Mouse (Mus musculus) kidney, adult 2 months (tissue): ENCODE results near the gene Ccdc151. TPM values are rescaled to one million over a fixed set of nuclear protein-coding genes. Genes with fewer than 3 reads are reported as not detected.

Experiments used
- DNase-seq: peaks from one replicate; pipeline ENCODE4 v3.0.0; 2021
- H3K27ac ChIP-seq: fragments of 200-500 bp; 2 replicates; pipeline ENCODE4 v1.5.1; 2012; ENCODE audit warnings: low read depth, low read length, control low read depth, inconsistent platforms; ENCODE audit not compliant: insufficient read depth
- H3K27me3 ChIP-seq: fragments of 200-500 bp; replicated peaks from 2 replicates; pipeline ENCODE4 v1.6.1; 2012; ENCODE audit warnings: mild to moderate bottlenecking, moderate library complexity, low read length, inconsistent platforms; ENCODE audit not compliant: control insufficient read depth, insufficient read depth
- H3K36me3 ChIP-seq: fragments of 200-500 bp; 2 replicates; pipeline ENCODE4 v1.6.1; 2012; ENCODE audit warnings: mild to moderate bottlenecking, moderate library complexity, low read length, inconsistent platforms; ENCODE audit not compliant: control insufficient read depth, insufficient read depth
- H3K4me1 ChIP-seq: fragments of 200-500 bp; 2 replicates; pipeline ENCODE4 v1.6.1; 2011; ENCODE audit warnings: low read length; ENCODE audit not compliant: control insufficient read depth, insufficient read depth
- H3K4me3 ChIP-seq: fragments of 200-500 bp; 2 replicates; pipeline ENCODE4 v1.5.1; 2011; ENCODE audit warnings: mild to moderate bottlenecking, low read depth, low read length, control low read depth; ENCODE audit not compliant: insufficient read depth
- CTCF ChIP-seq: fragments of 200-500 bp; conservative IDR thresholded peaks from 2 replicates; pipeline ENCODE4 v1.5.1; 2011; ENCODE audit warnings: low read depth, mild to moderate bottlenecking, control low read depth, low read length, moderate library complexity, mixed read lengths; ENCODE audit not compliant: insufficient read depth, insufficient read length
- POLR2A ChIP-seq: fragments of 200-500 bp; IDR thresholded peaks from one replicate; pipeline ENCODE4 v1.6.1; 2011; ENCODE audit warnings: low read depth, low read length, control low read depth
- WGBS: fragments of 180-500 bp; shearing (Covaris S2); methylation state at CpG from one replicate; pipeline ENCODE4 v1.1.7; 2018; 5-methylcytosine and 5-hydroxymethylcytosine counted together
- polyA plus RNA-seq: library from polyadenylated mRNA; depleted of rRNA; stranded (reverse); fragments of >200 nt; gene quantifications from 2 replicates; pipeline ENCODE4 v1.2.3, GENCODE M21; 2012; rRNA removed

Gene Ccdc151
- 2.5 and 2.9 TPM in 2 replicates for polyA plus RNA-seq

GRCm38 (mm10) chr9:22002194-22003162, at the start of gene Ccdc151, which contains the start of gene Prkcsh:
TSS of gene Ccdc151 (minus strand) at chr9:22002634.
TSS of gene Prkcsh (plus strand) at chr9:22002806.
- no peaks in the 10 kb centered on the region for H3K27me3 ChIP-seq
- peak within 1 kb of the TSS; percentile 19; the same call in 1 of the 2 replicates for H3K27ac ChIP-seq
- no peaks in the 10 kb centered on the region for H3K36me3 ChIP-seq
- TF ChIP-seq POLR2A (no peak), CTCF (no peak)
- peak; percentile 100 for DNase-seq
- H3K4me3 ChIP-seq: peak within 1 kb of the TSS; percentile 80
- 6% methylated on average over 57 of the region's 57 CpGs for WGBS
- peaks cover 5% of the 10 kb centered on the region for H3K4me1 ChIP-seq

GRCm38 (mm10) chr9:22051958-22052254, 49.5 kb upstream of the Ccdc151 start, which contains the start of gene Elavl3:
TSS of gene Elavl3 (minus strand) at chr9:22052023.
- Histone ChIP-seq H3K4me3 (0 out of 2 replicates have a peak within 1 kb of the TSS, but pooled peaks have one; percentile 7), H3K4me1 (no peaks in the 10 kb centered on the region; the same call in 1 of the 2 replicates), H3K27ac (no peak within 1 kb of the TSS), H3K27me3 (peaks cover 4% of the 10 kb centered on the region), H3K36me3 (no peaks in the 10 kb centered on the region)
- WGBS: 3% methylated on average over 27 of the region's 28 CpGs
- TF ChIP-seq CTCF (no peak), POLR2A (no peak)
- DNase-seq: no peak

DNA sequence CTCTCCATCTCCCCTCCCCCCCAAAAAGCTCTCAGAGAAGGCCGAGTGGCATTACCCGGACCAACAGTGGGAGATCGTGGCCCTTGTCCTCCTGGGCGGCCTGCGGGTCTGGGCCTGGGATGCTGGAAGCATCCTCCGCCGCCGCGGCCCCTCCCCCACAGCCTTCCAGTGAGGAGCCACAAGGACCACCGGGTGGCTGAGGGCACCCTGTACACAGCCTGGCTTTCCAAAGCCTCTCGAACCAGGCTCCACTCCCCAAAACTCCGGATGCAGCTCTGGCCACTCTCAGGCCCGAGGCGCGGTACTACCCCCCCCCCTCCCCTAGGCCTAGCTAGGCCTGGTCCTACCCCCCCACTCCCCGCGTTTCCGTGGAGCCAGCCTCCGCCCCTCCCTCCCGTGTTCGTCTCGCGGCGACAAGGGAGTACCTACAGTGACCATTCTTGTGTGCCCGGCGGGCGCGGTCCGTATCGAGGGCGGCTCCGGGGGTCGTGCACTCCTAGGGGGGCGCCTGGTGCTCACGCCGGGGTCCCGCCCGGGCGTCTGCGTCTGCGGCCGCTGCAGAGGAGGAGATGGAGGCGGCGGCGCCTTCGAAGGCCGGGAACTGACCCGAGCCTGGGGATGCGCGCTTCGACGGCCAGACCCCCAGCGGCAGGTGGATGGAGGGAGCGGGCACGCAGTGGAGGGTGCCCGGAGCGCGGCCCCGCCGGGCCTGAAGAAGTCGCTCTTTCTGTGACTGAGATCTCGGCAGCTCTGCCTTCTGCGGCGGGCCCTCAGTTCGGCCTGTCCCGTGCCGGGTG, 48.9 kb upstream of the Ccdc151 start:
- Histone ChIP-seq H3K4me1 (no peaks in the 10 kb centered on the region; the same call in 1 of the 2 replicates), H3K4me3 (0 out of 2 replicates have a peak overlapping the region, but pooled peaks have one; percentile 7), H3K27ac (no peak overlapping the region), H3K27me3 (peaks cover 4% of the 10 kb centered on the region), H3K36me3 (no peaks in the 10 kb centered on the region)
- 2% methylated on average over 66 of the region's 67 CpGs for WGBS
- TF ChIP-seq POLR2A (no peak), CTCF (no peak)
- DNase-seq: no peak

GRCm38 (mm10) chr9:22050351-22050889, 48.0 kb upstream of the Ccdc151 start:
- Histone ChIP-seq H3K27ac (no peak overlapping the region), H3K4me3 (0 out of 2 replicates have a peak overlapping the region, but pooled peaks have one; percentile 7), H3K36me3 (no peaks in the 10 kb centered on the region), H3K27me3 (peaks cover 4% of the 10 kb centered on the region), H3K4me1 (no peaks in the 10 kb centered on the region)
- DNase-seq: peak; percentile 63
- no peak for TF ChIP-seq POLR2A
- no peak for TF ChIP-seq CTCF
- 3% methylated on average over 42 of the region's 43 CpGs for WGBS

DNA sequence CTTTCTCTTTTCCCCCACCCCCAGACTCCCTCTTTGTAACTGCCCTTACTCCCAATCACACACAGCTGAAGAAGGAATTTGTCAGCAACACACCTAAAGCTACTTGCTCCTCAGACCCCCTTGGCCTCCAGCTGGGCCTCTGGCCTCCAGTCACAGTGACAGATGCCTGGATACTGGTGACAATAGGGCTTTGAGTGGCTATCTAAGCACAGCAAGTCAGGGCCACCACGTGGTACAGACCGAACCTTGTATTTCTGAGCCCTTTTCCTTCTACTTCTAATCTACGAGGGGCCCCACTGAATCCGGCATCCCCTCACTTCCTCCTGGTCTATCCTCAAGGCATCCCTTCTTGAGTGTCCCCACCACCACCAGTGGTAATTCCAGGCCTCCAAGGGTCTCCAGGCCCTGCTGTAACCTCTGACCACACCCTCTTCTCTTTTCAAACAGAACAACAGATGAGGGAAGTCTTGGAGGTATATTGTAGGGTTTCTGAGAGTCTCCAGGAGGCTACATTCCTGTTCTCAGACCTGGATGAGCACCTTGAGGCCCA, 47.4 kb upstream of the Ccdc151 start:
- Histone ChIP-seq H3K4me3 (no peak overlapping the region), H3K4me1 (no peaks in the 10 kb centered on the region), H3K27ac (no peak overlapping the region), H3K36me3 (no peaks in the 10 kb centered on the region), H3K27me3 (peaks cover 4% of the 10 kb centered on the region)
- 74% methylated on average over 4 of the region's 4 CpGs for WGBS
- no peak for TF ChIP-seq POLR2A
- no peak for TF ChIP-seq CTCF
- DNase-seq: no peak

- Histone ChIP-seq H3K4me3 (no peak overlapping the region), H3K27me3 (peaks cover 4% of the 10 kb centered on the region), H3K27ac (no peak overlapping the region), H3K36me3 (no peaks in the 10 kb centered on the region), H3K4me1 (no peaks in the 10 kb centered on the region)
- WGBS: 83% methylated on average over 11 of the region's 11 CpGs
- TF ChIP-seq POLR2A (no peak), CTCF (no peak)
- DNase-seq: no peak
Measured at GRCm38 (mm10) chr9:22049315-22049714, 46.9 kb upstream of the Ccdc151 start.
